In genomic region chr9:36726131-36727033, GRCm38 (mm10) we compare ENCODE assay signal across 1 mouse cellular context.
TF ChIP-seq lines count a peak whose summit lies in the region.

No protein-coding gene starts in this region.

TF ChIP-seq in CH12.LX, 34 proteins besides CTCF, POLR2A, EP300 and RAD21 (continued from another document):
- TF ChIP-seq BHLHE40 (IDR thresholded peaks at IDR 0.05; ENCODE audit: low read depth, low read length): peak; percentile 86
- TF ChIP-seq JUND (conservative IDR thresholded peaks at IDR 0.05; ENCODE audit: low read depth, low read length): no peak
- no peak for TF ChIP-seq USF2 (conservative IDR thresholded peaks at IDR 0.05; ENCODE audit: low read depth, low read length)
- peak; percentile 99 for TF ChIP-seq E2F4 (IDR thresholded peaks at IDR 0.05; ENCODE audit: insufficient replicate concordance, low read depth, low read length)
- TF ChIP-seq UBTF (IDR thresholded peaks at IDR 0.05; ENCODE audit: low read depth, low read length): 0 out of 2 replicates have a peak, but pooled peaks have one; percentile 51
- TF ChIP-seq NRF1 (IDR thresholded peaks at IDR 0.05; ENCODE audit: low read depth, low read length): peak; percentile 27; the same call in 1 of the 2 replicates
- no peak for TF ChIP-seq CHD1 (IDR thresholded peaks at IDR 0.05; ENCODE audit: low read depth, low read length)
- TF ChIP-seq KAT2A (IDR thresholded peaks at IDR 0.05; ENCODE audit: insufficient replicate concordance, low read length): peak; percentile 55; the same call in 1 of the 2 replicates
- peak; percentile 93 for TF ChIP-seq POLR2AphosphoS2 (IDR thresholded peaks at IDR 0.05; ENCODE audit: low read depth, low read length)
- TF ChIP-seq IRF4 (IDR thresholded peaks at IDR 0.05; ENCODE audit: low read depth, low read length): no peak
- TF ChIP-seq TBP (conservative IDR thresholded peaks at IDR 0.05; ENCODE audit: low read depth, low read length): peak; percentile 87
- peak; percentile 67; the same call in 1 of the 2 replicates for TF ChIP-seq MYC (IDR thresholded peaks at IDR 0.05; ENCODE audit: low read depth, low read length)
- peak; percentile 78 for TF ChIP-seq CHD2 (IDR thresholded peaks at IDR 0.05; ENCODE audit: low read length)
- TF ChIP-seq SIN3A (IDR thresholded peaks at IDR 0.05; ENCODE audit: low read length): peak; percentile 93
- no peak for TF ChIP-seq PAX5 (IDR thresholded peaks at IDR 0.05; ENCODE audit: low read length)
- peak; percentile 74 for TF ChIP-seq HCFC1 (IDR thresholded peaks at IDR 0.05; ENCODE audit: low read depth, low read length)
- TF ChIP-seq MXI1 (IDR thresholded peaks at IDR 0.05; ENCODE audit: low read depth, low read length): peak; percentile 74
- TF ChIP-seq SMC3 (IDR thresholded peaks at IDR 0.05; ENCODE audit: low read depth, low read length): no peak
- peak; percentile 8; the same call in 1 of the 2 replicates for TF ChIP-seq MEF2A (IDR thresholded peaks at IDR 0.05; ENCODE audit: borderline replicate concordance, low read depth, low read length)
- 0 out of 2 replicates have a peak, but pooled peaks have one; percentile 56 for TF ChIP-seq MAZ (IDR thresholded peaks at IDR 0.05; ENCODE audit: low read depth, low read length)
- peak; percentile 76 for TF ChIP-seq NELFE (IDR thresholded peaks at IDR 0.05; ENCODE audit: low read depth, low read length)
- peak; percentile 19; the same call in 1 of the 2 replicates for TF ChIP-seq MAX (IDR thresholded peaks at IDR 0.05; ENCODE audit: low read length)
- no peak for TF ChIP-seq ZKSCAN1 (IDR thresholded peaks at IDR 0.05; ENCODE audit: borderline replicate concordance, low read depth, low read length)
